Mouse (Mus musculus) hindbrain, embryonic 15.5 days (tissue): ENCODE data around the gene Prim2. TPM values are rescaled to one million over a fixed set of nuclear protein-coding genes. Genes with fewer than 3 reads are reported as not detected.
A peak's percentile ranks its signal among the peaks of the same experiment; 100 is the strongest.

Experiments used
- ATAC-seq: fragments of 200-750 bp; cut with Nextera tagmentation; 2 replicates; pipeline ENCODE4 v1.8.0; 2017; ENCODE audit warnings: low read depth, moderate number of reproducible peaks, moderate TSS enrichment; ENCODE audit not compliant: low FRiP score
- H3K27ac ChIP-seq: fragments of 300-500 bp; sonication (generic); replicated peaks from 2 replicates; pipeline ENCODE4 v1.5.1; 2015; ENCODE audit warnings: mild to moderate bottlenecking, inconsistent platforms
- H3K27me3 ChIP-seq: fragments of 300-500 bp; sonication (generic); 2 replicates; pipeline ENCODE4 v1.6.1; 2015; ENCODE audit warnings: control low read depth, inconsistent platforms
- H3K36me3 ChIP-seq: fragments of 300-500 bp; sonication (generic); 2 replicates; pipeline ENCODE4 v1.6.1; 2015; ENCODE audit warnings: control low read depth, inconsistent platforms
- H3K4me1 ChIP-seq: fragments of 300-500 bp; sonication (generic); replicated peaks from 2 replicates; pipeline ENCODE4 v1.6.1; 2015; ENCODE audit warnings: control low read depth, inconsistent platforms
- H3K4me2 ChIP-seq: fragments of 300-500 bp; sonication (generic); 2 replicates; pipeline ENCODE4 v1.6.1; 2015; ENCODE audit warnings: moderate library complexity, mild to moderate bottlenecking, inconsistent platforms
- H3K4me3 ChIP-seq: fragments of 300-500 bp; sonication (generic); 2 replicates; pipeline ENCODE4 v1.5.1; 2015; ENCODE audit warnings: mild to moderate bottlenecking, inconsistent platforms
- H3K9ac ChIP-seq: fragments of 300-500 bp; sonication (generic); 2 replicates; pipeline ENCODE4 v1.6.1; 2015; ENCODE audit warnings: inconsistent platforms
- H3K9me3 ChIP-seq: fragments of 300-500 bp; sonication (generic); 2 replicates; pipeline ENCODE4 v1.6.1; 2016; ENCODE audit warnings: control low read depth, inconsistent platforms
- WGBS: fragments of 180-500 bp; shearing (Covaris S2); methylation state at CpG from one replicate; pipeline ENCODE4 v1.1.7; 2015; 5-methylcytosine and 5-hydroxymethylcytosine counted together
- polyA plus RNA-seq: library from polyadenylated mRNA; unstranded; fragments of >200 nt; fragmentation: Nextera tagmentation; extraction: Ambion mirVana; gene quantifications from 2 replicates; pipeline ENCODE4 v1.2.1, GENCODE M21; 2015

Prim2 gene
- polyA plus RNA-seq, 1 experiment from 2014 or later, result 22.6 TPM

DNA sequence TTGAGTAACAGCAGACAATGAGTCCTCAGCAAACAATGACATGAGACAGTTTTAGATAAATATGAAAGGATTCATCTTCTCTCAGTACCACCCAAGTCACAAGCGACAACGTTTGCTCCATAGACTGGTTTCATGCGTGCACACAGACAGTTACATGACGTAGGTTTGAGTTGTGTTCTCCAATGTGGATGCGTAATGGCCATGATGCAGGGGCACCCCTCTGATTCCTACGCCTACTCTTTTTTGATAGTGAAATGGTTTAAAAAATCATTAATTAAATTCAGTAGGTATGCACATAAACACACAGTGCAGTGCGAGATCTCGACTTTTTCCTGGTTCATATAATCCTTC lies 174.4 kb downstream of the Prim2 start:
- Histone ChIP-seq H3K36me3 (no peaks in the 10 kb centered on the region), H3K4me2 (no peak overlapping the region), H3K9me3 (no peaks in the 10 kb centered on the region), H3K4me3 (no peak overlapping the region), H3K4me1 (peaks cover 7% of the 10 kb centered on the region), H3K9ac (no peak overlapping the region), H3K27ac (no peak overlapping the region), H3K27me3 (no peaks in the 10 kb centered on the region)
- 56% methylated on average over 8 of the region's 8 CpGs for WGBS
- no peak for ATAC-seq

DNA sequence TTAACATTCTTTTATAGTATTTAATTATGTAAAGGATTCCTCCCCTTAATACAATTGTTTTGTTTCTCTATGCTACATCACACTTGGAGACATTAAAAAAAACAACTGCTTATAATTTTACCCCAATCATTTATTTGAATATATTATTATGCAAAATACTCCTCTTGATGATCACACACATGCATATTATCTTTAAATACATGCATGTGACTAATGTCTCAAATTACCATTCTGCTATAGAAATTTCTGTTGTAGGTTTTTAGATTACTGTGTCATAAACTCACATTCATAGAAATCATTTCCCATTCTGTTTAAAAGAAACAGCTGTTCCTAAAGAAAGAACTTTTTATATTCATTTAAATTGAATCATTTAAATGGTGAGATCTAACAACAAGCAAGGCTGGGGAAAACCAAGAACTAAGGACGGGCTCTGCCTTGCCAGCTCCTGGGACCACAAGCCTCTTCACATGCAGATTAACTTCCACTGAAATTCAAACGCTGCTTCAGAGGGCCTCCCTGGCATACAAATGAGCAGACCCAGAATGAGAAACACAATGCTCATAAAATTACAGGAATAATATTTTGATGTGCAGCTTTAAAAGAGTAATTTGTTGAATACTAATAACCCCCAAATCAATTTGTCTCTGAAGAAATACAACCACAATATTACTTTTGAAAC lies 174.9 kb downstream of the Prim2 start:
- 17% methylated on average over 2 of the region's 2 CpGs for WGBS
- Histone ChIP-seq H3K4me1 (peaks cover 10% of the 10 kb centered on the region), H3K4me2 (no peak overlapping the region), H3K27me3 (no peaks in the 10 kb centered on the region), H3K27ac (no peak overlapping the region), H3K9me3 (no peaks in the 10 kb centered on the region), H3K9ac (no peak overlapping the region), H3K36me3 (no peaks in the 10 kb centered on the region), H3K4me3 (no peak overlapping the region)
- peak; percentile 68 for ATAC-seq

DNA sequence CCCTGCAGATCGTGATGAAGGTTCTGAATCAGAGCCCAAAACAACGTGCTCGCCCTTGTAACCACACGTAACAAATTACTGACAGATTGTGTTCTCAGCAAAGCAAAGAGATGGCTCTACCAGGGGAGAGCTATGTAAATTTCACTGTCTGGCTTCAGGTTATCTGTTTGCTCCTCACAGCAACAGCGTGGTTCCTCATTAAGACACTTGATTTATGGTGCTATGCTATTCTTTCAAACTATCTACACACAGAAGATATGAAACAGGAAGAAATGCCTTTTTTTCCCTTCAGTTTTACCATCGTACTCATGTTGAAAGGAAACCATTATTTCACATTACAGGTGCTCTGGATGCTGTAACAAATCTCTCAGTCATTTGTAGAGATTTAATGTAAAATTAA lies 179.4 kb downstream of the Prim2 start:
- H3K4me1 ChIP-seq, result peaks cover 6% of the 10 kb centered on the region
- H3K4me2 ChIP-seq, result no peak overlapping the region
- H3K9ac ChIP-seq, result no peak overlapping the region
- no peaks in the 10 kb centered on the region for H3K36me3 ChIP-seq
- WGBS, result 61% methylated on average over 6 of the region's 6 CpGs
- no peaks in the 10 kb centered on the region for H3K27me3 ChIP-seq
- no peak for ATAC-seq
- H3K9me3 ChIP-seq, result no peaks in the 10 kb centered on the region
- H3K4me3 ChIP-seq, result no peak overlapping the region
- no peak overlapping the region for H3K27ac ChIP-seq

DNA sequence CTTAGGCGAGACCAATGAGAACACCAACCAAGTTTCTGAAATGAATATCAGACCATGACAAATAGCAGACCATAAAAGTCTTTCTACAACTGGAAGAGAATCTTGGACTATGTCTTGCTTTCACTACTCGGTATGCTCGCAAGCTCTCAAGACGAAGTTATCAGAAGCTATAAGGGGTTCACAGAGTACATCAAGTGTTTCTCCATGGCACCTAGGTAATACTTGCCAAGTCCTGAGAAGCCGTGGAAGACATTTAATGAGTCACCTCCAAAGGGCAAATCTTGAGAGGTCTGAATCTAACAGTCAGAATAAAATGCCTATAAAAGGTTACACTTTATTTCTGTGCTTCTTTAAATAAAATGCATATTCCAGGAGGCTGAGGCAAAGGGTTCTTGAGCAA lies 181.2 kb downstream of the Prim2 start:
- Histone ChIP-seq H3K9me3 (no peaks in the 10 kb centered on the region), H3K36me3 (no peaks in the 10 kb centered on the region), H3K4me3 (no peak overlapping the region), H3K27me3 (no peaks in the 10 kb centered on the region), H3K4me1 (peaks cover 4% of the 10 kb centered on the region; the same call in 1 of the 2 replicates), H3K27ac (no peak overlapping the region), H3K9ac (no peak overlapping the region), H3K4me2 (no peak overlapping the region)
- no peak for ATAC-seq
- 98% methylated on average over 5 of the region's 5 CpGs for WGBS

DNA sequence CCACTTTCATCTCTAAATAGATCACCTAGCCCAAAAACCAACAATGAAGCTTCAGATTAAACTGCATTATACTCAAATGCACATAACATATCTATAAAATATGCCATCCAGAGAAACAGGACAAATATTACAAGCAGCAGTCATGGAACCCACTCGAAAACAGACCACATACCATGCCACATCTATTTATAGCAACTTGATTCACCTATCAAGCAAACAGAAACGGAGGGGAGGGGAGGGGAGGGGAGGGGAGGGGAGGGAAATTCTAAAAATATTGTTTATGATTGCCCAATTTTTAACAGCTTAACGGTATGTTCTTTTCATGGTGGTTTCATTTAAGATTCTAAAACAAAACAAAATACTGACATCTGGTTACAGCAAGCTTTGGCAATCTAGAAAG lies 185.8 kb downstream of the Prim2 start:
- Histone ChIP-seq H3K36me3 (no peaks in the 10 kb centered on the region), H3K27me3 (no peaks in the 10 kb centered on the region), H3K4me2 (no peak overlapping the region), H3K9me3 (no peaks in the 10 kb centered on the region), H3K9ac (no peak overlapping the region), H3K4me1 (no peaks in the 10 kb centered on the region), H3K27ac (no peak overlapping the region), H3K4me3 (no peak overlapping the region)
- ATAC-seq, result no peak
- 79% methylated on average over 3 of the region's 3 CpGs for WGBS

DNA sequence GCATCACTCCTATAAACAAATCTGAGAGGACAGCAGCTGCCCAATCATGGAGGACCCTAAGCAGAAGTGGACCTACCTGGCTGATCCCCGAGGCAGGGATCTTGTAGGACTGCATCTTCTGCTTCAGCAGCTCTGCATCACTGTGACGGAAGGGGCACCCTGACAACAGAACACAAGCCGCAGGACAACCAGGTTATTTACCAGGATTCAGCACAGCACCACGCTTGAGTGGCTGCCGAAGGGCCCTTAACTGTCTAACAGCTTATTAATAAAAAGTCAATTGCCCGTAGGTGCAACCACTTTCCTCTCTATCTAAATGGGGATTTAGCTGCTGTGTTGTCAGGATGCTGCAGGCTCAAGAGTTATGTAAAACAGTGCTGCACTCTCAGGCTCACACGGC lies 189.2 kb downstream of the Prim2 start:
- Histone ChIP-seq H3K4me2 (no peak overlapping the region), H3K9me3 (no peaks in the 10 kb centered on the region), H3K4me1 (no peaks in the 10 kb centered on the region), H3K27me3 (no peaks in the 10 kb centered on the region), H3K9ac (no peak overlapping the region), H3K27ac (no peak overlapping the region), H3K36me3 (no peaks in the 10 kb centered on the region), H3K4me3 (no peak overlapping the region)
- WGBS, result 78% methylated on average over 7 of the region's 7 CpGs
- 0 out of 2 replicates have a peak, but pooled peaks have one; percentile 34 for ATAC-seq

DNA sequence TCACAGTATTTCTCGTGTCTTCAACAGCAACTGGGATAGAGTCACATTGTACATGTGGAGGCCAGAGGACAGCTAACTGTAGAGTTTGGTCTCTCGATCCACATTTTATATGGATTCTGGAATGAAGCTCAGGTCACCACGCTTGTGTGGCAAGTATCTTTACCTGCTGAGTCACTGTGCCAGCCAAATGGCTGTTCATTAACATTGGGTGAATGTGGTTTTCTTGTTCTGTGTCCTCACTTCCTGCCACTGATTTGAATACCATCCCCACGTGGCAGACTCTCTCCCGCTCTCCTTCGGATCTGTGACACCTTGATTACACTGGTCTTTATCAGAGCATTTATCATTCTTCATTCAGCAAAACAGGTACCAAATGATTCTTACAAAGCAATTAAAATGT lies 198.5 kb downstream of the Prim2 start:
- no peaks in the 10 kb centered on the region for H3K36me3 ChIP-seq
- no peak overlapping the region for H3K4me2 ChIP-seq
- no peak for ATAC-seq
- WGBS, result 85% methylated on average over 6 of the region's 6 CpGs
- no peak overlapping the region for H3K27ac ChIP-seq
- no peaks in the 10 kb centered on the region for H3K9me3 ChIP-seq
- H3K4me3 ChIP-seq, result no peak overlapping the region
- H3K27me3 ChIP-seq, result no peaks in the 10 kb centered on the region
- H3K9ac ChIP-seq, result no peak overlapping the region
- no peaks in the 10 kb centered on the region for H3K4me1 ChIP-seq

DNA sequence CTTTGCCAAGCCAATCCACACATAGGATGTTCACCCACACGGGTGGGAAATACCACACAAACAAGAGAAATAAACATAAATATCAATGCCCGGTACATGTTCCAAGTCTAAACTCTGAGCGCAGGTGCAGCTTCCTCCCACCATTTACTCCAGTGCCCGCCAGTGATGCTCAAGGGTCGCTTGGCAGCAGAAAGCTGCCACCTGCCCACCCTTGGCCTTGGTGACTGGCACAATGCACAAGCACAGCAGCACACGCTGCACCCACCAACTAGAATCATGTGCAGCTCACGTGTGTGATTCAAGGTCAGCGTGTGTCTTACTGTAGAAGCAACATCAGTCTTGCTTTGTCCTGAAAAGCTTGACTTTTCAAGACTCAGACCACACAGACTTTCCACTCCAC lies 199.4 kb downstream of the Prim2 start:
- no peak overlapping the region for H3K4me3 ChIP-seq
- peak; percentile 61; the same call in 1 of the 2 replicates for ATAC-seq
- H3K27me3 ChIP-seq, result no peaks in the 10 kb centered on the region
- H3K36me3 ChIP-seq, result no peaks in the 10 kb centered on the region
- no peaks in the 10 kb centered on the region for H3K9me3 ChIP-seq
- H3K4me1 ChIP-seq, result no peaks in the 10 kb centered on the region
- H3K9ac ChIP-seq, result no peak overlapping the region
- H3K4me2 ChIP-seq, result no peak overlapping the region
- H3K27ac ChIP-seq, result no peak overlapping the region
- 90% methylated on average over 8 of the region's 8 CpGs for WGBS

DNA sequence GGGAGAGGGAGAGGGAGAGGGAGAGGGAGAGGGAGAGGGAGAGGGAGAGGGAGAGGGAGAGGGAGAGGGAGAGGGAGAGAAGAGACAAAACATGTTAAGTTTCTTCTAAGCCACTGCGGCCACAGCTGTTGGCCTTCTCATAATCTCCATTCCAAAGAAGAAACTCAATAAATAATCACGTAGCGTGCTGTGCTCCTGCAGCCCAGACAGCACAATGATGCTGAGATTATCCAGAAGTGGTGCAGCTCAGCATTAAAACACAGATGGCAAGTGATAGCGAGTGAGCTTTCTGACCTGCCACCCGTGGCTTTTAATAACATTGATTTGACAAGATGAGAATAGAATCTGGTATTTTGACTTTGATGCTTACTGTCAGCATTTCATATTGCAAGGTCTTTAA lies 205.4 kb downstream of the Prim2 start:
- Histone ChIP-seq H3K27ac (no peak overlapping the region), H3K36me3 (no peaks in the 10 kb centered on the region), H3K4me2 (no peak overlapping the region), H3K4me3 (no peak overlapping the region), H3K9me3 (no peaks in the 10 kb centered on the region), H3K9ac (no peak overlapping the region), H3K27me3 (no peaks in the 10 kb centered on the region), H3K4me1 (no peaks in the 10 kb centered on the region)
- 58% methylated on average over 5 of the region's 5 CpGs for WGBS
- ATAC-seq, result no peak

DNA sequence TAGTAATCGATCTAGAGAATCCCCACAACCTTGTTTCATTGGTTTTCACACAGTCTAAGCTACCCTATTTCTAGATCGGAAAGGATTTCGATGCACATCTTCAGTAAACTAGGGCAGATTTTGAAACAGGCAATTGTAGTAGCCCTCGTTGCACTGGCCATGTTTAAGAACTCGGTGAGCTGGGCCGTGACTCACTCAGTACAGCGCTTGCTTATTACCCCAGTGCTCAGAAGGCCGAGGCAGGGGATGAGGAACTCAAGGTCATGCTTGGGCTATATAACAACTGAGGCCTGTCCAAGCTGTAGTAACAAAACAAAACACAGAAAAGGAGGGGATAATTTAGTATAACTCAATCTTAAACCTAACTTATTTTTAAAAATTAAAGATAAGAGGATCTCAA lies 208.9 kb downstream of the Prim2 start:
- no peaks in the 10 kb centered on the region for H3K36me3 ChIP-seq
- WGBS, result 85% methylated on average over 8 of the region's 8 CpGs
- no peak overlapping the region for H3K4me2 ChIP-seq
- no peaks in the 10 kb centered on the region for H3K9me3 ChIP-seq
- H3K27ac ChIP-seq, result no peak overlapping the region
- no peaks in the 10 kb centered on the region for H3K27me3 ChIP-seq
- ATAC-seq, result no peak
- H3K9ac ChIP-seq, result no peak overlapping the region
- no peaks in the 10 kb centered on the region for H3K4me1 ChIP-seq
- H3K4me3 ChIP-seq, result no peak overlapping the region

DNA sequence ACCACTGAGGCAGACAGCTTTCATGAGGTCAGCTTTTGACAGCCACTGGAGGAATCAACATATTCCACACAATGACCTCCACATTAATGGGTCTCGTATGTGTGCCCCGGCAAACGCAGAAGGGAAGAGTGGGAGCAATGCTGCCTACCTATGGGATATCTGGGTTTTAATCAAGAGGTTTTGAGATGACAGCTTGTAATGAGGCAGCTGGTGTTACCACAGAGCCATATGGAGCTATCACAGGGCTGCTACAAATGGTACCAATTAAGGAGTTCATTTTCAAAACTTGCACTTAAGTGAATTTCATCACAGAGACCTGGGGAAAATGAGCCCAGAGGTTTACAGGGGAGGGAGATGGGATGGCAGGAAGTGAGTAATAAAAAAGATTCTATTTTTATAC lies 209.3 kb downstream of the Prim2 start:
- Histone ChIP-seq H3K4me2 (no peak overlapping the region), H3K4me1 (no peaks in the 10 kb centered on the region), H3K4me3 (no peak overlapping the region), H3K9me3 (no peaks in the 10 kb centered on the region), H3K27me3 (no peaks in the 10 kb centered on the region), H3K36me3 (no peaks in the 10 kb centered on the region), H3K27ac (no peak overlapping the region), H3K9ac (no peak overlapping the region)
- 67% methylated on average over 3 of the region's 3 CpGs for WGBS
- peak; percentile 56; the same call in 1 of the 2 replicates for ATAC-seq

DNA sequence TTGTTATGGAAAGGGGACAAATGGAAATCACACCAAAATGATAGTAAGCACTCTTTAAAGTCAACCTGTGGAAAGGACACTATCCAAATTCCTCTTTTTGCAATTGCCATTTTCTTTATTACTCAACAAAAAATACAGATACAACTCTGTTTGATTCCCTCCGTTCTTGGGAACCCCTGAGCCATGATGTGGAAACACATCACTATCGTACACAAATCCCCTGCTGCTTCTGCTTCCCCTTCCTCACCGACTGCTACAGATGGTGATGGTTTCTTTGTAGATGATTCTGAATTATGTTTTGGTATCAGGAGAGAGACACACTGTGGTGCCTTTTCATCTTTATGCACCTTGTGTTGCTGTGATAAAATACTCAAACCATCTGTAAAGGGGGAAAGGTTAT lies 210.6 kb downstream of the Prim2 start:
- Histone ChIP-seq H3K27me3 (no peaks in the 10 kb centered on the region), H3K4me2 (no peak overlapping the region), H3K4me1 (no peaks in the 10 kb centered on the region), H3K9me3 (no peaks in the 10 kb centered on the region), H3K9ac (no peak overlapping the region), H3K36me3 (no peaks in the 10 kb centered on the region), H3K27ac (no peak overlapping the region), H3K4me3 (no peak overlapping the region)
- no peak for ATAC-seq
- WGBS, result 71% methylated on average over 3 of the region's 3 CpGs

DNA sequence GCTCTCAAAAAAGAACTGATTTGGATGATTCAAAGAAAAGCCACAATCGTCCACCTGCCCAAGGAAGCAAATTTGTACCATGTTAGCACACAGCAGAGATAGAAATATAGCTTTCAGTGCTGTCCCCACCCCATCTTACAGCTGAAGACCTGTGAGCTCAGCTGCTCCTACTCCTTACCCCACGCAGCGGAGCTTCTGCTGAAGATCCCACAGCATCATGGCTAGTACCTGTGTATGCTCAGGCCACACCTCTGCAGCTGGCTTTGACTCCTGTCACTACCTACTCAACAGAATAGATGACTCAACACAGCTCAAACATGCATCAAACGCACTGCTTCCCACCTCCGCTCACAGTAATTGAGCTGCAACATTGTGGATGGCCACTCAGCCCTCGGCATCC lies 215.3 kb downstream of the Prim2 start:
- Histone ChIP-seq H3K9ac (no peak overlapping the region), H3K36me3 (no peaks in the 10 kb centered on the region), H3K27me3 (no peaks in the 10 kb centered on the region), H3K27ac (no peak overlapping the region), H3K4me3 (no peak overlapping the region), H3K4me1 (no peaks in the 10 kb centered on the region), H3K4me2 (no peak overlapping the region), H3K9me3 (no peaks in the 10 kb centered on the region)
- 91% methylated on average over 6 of the region's 6 CpGs for WGBS
- ATAC-seq, result no peak
